8 mouse cellular contexts compared by ENCODE assay signal in genomic region chr15:67898959-67899403, GRCm38 (mm10).
DNase-seq lines count a peak whose midpoint lies in the region; ATAC-seq and TF ChIP-seq lines count a peak whose summit lies in the region.
"Had no signal": no experiment of that assay in that cellular context is flagged by ENCODE, and none has a peak within 500 bp of the region (broad histone marks: within the 10 kb centered on the region; RNA-seq: fewer than 3 reads in every experiment).

No protein-coding gene starts in this region.

- no peaks in the 10 kb centered on the region for H3K9me3 ChIP-seq in forebrain, postnatal 0 days (ENCODE audit: low read length)
- no peaks in the 10 kb centered on the region for H3K9me3 ChIP-seq in hindbrain, embryonic 16.5 days (ENCODE audit: control insufficient read depth, low read length)
- H3K9me3 ChIP-seq in intestine, postnatal 0 days (ENCODE audit: control insufficient read depth), result no peaks in the 10 kb centered on the region
- H3K9me3 ChIP-seq: liver, embryonic 13.5 days had no signal

- TF ChIP-seq CTCF in forebrain, postnatal 0 days (IDR thresholded peaks at IDR 0.05; ENCODE audit: low read depth), result no peak
- no peak for TF ChIP-seq CTCF in intestine, postnatal 0 days (IDR thresholded peaks at IDR 0.05; ENCODE audit: low read depth)

- no peak overlapping the region for H3K4me2 ChIP-seq in forebrain, postnatal 0 days (ENCODE audit: low read depth)
- no peak overlapping the region for H3K4me2 ChIP-seq in hindbrain, embryonic 16.5 days (ENCODE audit: low read length)
- H3K4me2 ChIP-seq in intestine, postnatal 0 days (replicated peaks; ENCODE audit: low read depth), result no peak overlapping the region
- H3K4me2 ChIP-seq: liver, embryonic 13.5 days had no signal

- no peaks in the 10 kb centered on the region for H3K27me3 ChIP-seq in forebrain, postnatal 0 days (ENCODE audit: insufficient read depth, low read length)
- no peaks in the 10 kb centered on the region for H3K27me3 ChIP-seq in hindbrain, embryonic 16.5 days (replicated peaks; ENCODE audit: control insufficient read depth, insufficient read depth, low read length)
- no peaks in the 10 kb centered on the region for H3K27me3 ChIP-seq in intestine, postnatal 0 days (replicated peaks; ENCODE audit: control insufficient read depth, insufficient read depth, low read length)
- H3K27me3 ChIP-seq: liver, embryonic 13.5 days had no signal

- no peak overlapping the region for H3K4me3 ChIP-seq in forebrain, postnatal 0 days (ENCODE audit: low read depth, low read length)
- H3K4me3 ChIP-seq in hindbrain, embryonic 16.5 days (ENCODE audit: low read length), result no peak overlapping the region
- no peak overlapping the region for H3K4me3 ChIP-seq in intestine, postnatal 0 days (ENCODE audit: low read depth, low read length)
- H3K4me3 ChIP-seq: liver, embryonic 13.5 days had no signal

- H3K4me1 ChIP-seq in forebrain, postnatal 0 days (ENCODE audit: insufficient read depth), result no peaks in the 10 kb centered on the region
- 0 out of 2 replicates have a peak, but pooled peaks cover 2% of the 10 kb centered on the region for H3K4me1 ChIP-seq in hindbrain, embryonic 16.5 days (ENCODE audit: control insufficient read depth, insufficient read depth, low read depth, low read length)
- no peaks in the 10 kb centered on the region for H3K4me1 ChIP-seq in intestine, postnatal 0 days (replicated peaks; ENCODE audit: control insufficient read depth, insufficient read depth, low read length)
- H3K4me1 ChIP-seq: liver, embryonic 13.5 days had no signal

- ATAC-seq in forebrain, postnatal 0 days, result peak; percentile 83
- ATAC-seq in hindbrain, embryonic 16.5 days, result peak; percentile 95
- no peak for ATAC-seq in intestine, postnatal 0 days

- no peak overlapping the region for H3K9ac ChIP-seq in forebrain, postnatal 0 days
- no peak overlapping the region for H3K9ac ChIP-seq in hindbrain, embryonic 16.5 days (ENCODE audit: low read depth, low read length)
- H3K9ac ChIP-seq in intestine, postnatal 0 days (ENCODE audit: low read depth, low read length), result no peak overlapping the region
- H3K9ac ChIP-seq: liver, embryonic 13.5 days had no signal

- peak; percentile 7 to 72 for DNase-seq in urinary bladder, postnatal 36 days (ENCODE audit: low spot score in 2 of 2)
- no peak for DNase-seq in urinary bladder, postnatal 25 days (ENCODE audit: low spot score)
- peak; percentile 83 for DNase-seq in forebrain, postnatal 0 days
- DNase-seq in left cerebral cortex, postnatal 36 days (ENCODE audit: low spot score in 2 of 2), result peak; percentile 45 to 60
- DNase-seq in right cerebral cortex, adult 18-20 months, result peak; percentile 73
- DNase-seq: liver, embryonic 13.5 days had no signal

- peak overlapping the region; percentile 45; the same call in 1 of the 2 replicates for H3K27ac ChIP-seq in forebrain, postnatal 0 days (ENCODE audit: low read depth, low read length)
- no peak overlapping the region for H3K27ac ChIP-seq in hindbrain, embryonic 16.5 days (ENCODE audit: low read depth, low read length)
- H3K27ac ChIP-seq in intestine, postnatal 0 days (ENCODE audit: low read depth, low read length), result no peak overlapping the region
- H3K27ac ChIP-seq: liver, embryonic 13.5 days had no signal

- no peaks in the 10 kb centered on the region for H3K36me3 ChIP-seq in forebrain, postnatal 0 days (ENCODE audit: insufficient read depth)
- no peaks in the 10 kb centered on the region for H3K36me3 ChIP-seq in hindbrain, embryonic 16.5 days (ENCODE audit: control insufficient read depth, insufficient read depth, low read length)
- no peaks in the 10 kb centered on the region for H3K36me3 ChIP-seq in intestine, postnatal 0 days (ENCODE audit: control insufficient read depth, insufficient read depth)
- H3K36me3 ChIP-seq: liver, embryonic 13.5 days had no signal

- 33% methylated on average over 3 of the region's 3 CpGs for WGBS in forebrain, postnatal 0 days
- 31% methylated on average over 3 of the region's 3 CpGs for WGBS in hindbrain, embryonic 16.5 days
- whole genome bisulfite sequencing in intestine, postnatal 0 days, result 77% methylated on average over 3 of the region's 3 CpGs

- intact Hi-C loops in left cerebral cortex, postnatal 36 days (cut with DNase I), result no loop called here
